Mouse (Mus musculus) myocyte (in vitro differentiated cells): ENCODE results near the gene Rbpjl. TPM values are rescaled to one million over a fixed set of nuclear protein-coding genes. Genes with fewer than 3 reads are reported as not detected.

Source experiments
- H3K27me3 ChIP-seq: one replicate; pipeline ENCODE4 v1.6.1; 2011; ENCODE audit not compliant: control insufficient read depth, insufficient read depth, insufficient read length
- H3K36me3 ChIP-seq: one replicate; pipeline ENCODE4 v1.6.1; 2011; ENCODE audit not compliant: control insufficient read depth, insufficient read depth
- H3K4me2 ChIP-seq: one replicate; pipeline ENCODE4 v1.6.1; 2011; ENCODE audit warnings: low read depth, control low read depth
- H3K4me3 ChIP-seq: one replicate; pipeline ENCODE4 v1.5.1; 2011; ENCODE audit warnings: mild to moderate bottlenecking, control low read depth, moderate library complexity
- H3K79me2 ChIP-seq: one replicate; pipeline ENCODE4 v1.6.1; 2011; ENCODE audit not compliant: control insufficient read depth, insufficient read depth
- H3ac ChIP-seq: one replicate; pipeline ENCODE4 v1.6.1; 2011; ENCODE audit not compliant: control insufficient read depth, insufficient read length
- CEBPB ChIP-seq: IDR thresholded peaks from 2 replicates; pipeline ENCODE4 v1.6.1; 2011; ENCODE audit warnings: mild to moderate bottlenecking, moderate library complexity; ENCODE audit not compliant: poor library complexity, insufficient read depth, severe bottlenecking
- E2F4 ChIP-seq: IDR thresholded peaks from one replicate; pipeline ENCODE4 v1.6.1; 2011; ENCODE audit warnings: mild to moderate bottlenecking, control low read depth, moderate library complexity; ENCODE audit not compliant: insufficient read depth
- MAX ChIP-seq: IDR thresholded peaks from one replicate; pipeline ENCODE4 v1.6.1; 2011; ENCODE audit warnings: low read depth, mild to moderate bottlenecking, control low read depth
- MYOD1 ChIP-seq, 3 experiments: IDR thresholded peaks; one replicate each; pipeline ENCODE4 v1.6.1; 2011; ENCODE audit warnings: control low read depth in 2 of 3, low read depth in 2 of 3, mild to moderate bottlenecking in 2 of 3, moderate library complexity in 1 of 3; ENCODE audit not compliant: insufficient read length in 2 of 3, control insufficient read depth in 1 of 3
- MYOG ChIP-seq, 3 experiments: IDR thresholded peaks; one replicate each; pipeline ENCODE4 v1.6.1; 2011; ENCODE audit warnings: control low read depth in 2 of 3, low read depth in 2 of 3, mild to moderate bottlenecking in 2 of 3; ENCODE audit not compliant: insufficient read length in 2 of 3, control insufficient read depth in 1 of 3, insufficient read depth in 1 of 3
- POLR2A ChIP-seq: IDR thresholded peaks from one replicate; pipeline ENCODE4 v1.6.1; 2011; ENCODE audit warnings: low read depth, mild to moderate bottlenecking, control low read depth, moderate library complexity; ENCODE audit not compliant: insufficient read length
- POLR2AphosphoS2 ChIP-seq: IDR thresholded peaks from one replicate; pipeline ENCODE4 v1.6.1; 2011; ENCODE audit warnings: low read depth, control low read depth; ENCODE audit not compliant: insufficient read length
- REST ChIP-seq: IDR thresholded peaks from one replicate; pipeline ENCODE4 v1.6.1; 2011; ENCODE audit warnings: mild to moderate bottlenecking, control low read depth, moderate library complexity; ENCODE audit not compliant: insufficient read depth, insufficient read length
- SRF ChIP-seq: IDR thresholded peaks from one replicate; pipeline ENCODE4 v1.6.1; 2011; ENCODE audit warnings: low read depth; ENCODE audit not compliant: control insufficient read depth, insufficient read length
- TCF12 ChIP-seq: IDR thresholded peaks from one replicate; pipeline ENCODE4 v1.6.1; 2011; ENCODE audit warnings: mild to moderate bottlenecking, control low read depth; ENCODE audit not compliant: poor library complexity, insufficient read depth, severe bottlenecking
- TCF3 ChIP-seq: IDR thresholded peaks from one replicate; pipeline ENCODE4 v1.6.1; 2011; ENCODE audit warnings: low read depth, control low read depth; ENCODE audit not compliant: insufficient read length
- USF1 ChIP-seq: IDR thresholded peaks from one replicate; pipeline ENCODE4 v1.6.1; 2011; ENCODE audit warnings: low read depth, mild to moderate bottlenecking, control low read depth, moderate library complexity
- polyA plus RNA-seq: library from polyadenylated mRNA; unstranded; fragments of >200 nt; fragmentation: generic; extraction: Trizol; gene quantifications from one replicate; pipeline ENCODE4 v1.2.1, GENCODE M21; 2012; ENCODE audit warnings: missing spikeins

The Rbpjl gene
- polyA plus RNA-seq, 1 experiment = 0.06 TPM

DNA sequence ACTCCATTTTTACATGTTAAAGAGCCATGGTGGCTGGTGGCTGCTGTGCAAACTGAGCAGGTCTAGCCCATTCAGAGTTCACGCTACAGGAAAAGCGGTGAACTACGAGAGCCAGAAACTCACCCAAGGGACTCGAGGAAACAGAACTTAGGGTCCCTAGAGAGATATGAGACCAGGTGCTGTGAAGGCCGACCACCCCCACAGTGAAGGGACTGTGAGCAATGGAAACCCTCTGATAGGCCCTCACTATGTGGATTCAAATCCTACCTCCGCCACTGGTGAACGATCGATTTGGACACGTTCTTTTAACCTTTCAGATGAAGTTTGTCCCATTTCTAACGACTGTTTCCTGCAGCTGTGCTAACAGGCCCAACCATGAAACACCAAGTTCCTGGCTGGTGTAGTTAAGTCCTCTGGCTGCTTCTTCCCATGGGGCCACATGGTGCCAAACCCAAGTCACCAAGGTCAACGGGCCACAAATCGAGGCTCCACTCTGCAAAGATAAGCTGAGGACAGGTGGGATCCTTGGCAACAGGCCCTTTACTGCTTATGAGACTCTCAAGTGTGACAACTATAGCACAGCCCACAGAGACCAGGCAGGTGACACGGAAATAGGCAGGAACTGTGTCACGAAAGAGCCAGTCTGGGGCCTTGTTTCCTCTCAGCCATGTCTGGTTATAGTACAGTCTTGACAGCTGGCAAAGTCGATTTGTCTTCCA lies 19.9 kb downstream of the Rbpjl start:
- Histone ChIP-seq H3K79me2 (no peaks in the 10 kb centered on the region), H3K27me3 (no peaks in the 10 kb centered on the region), H3K36me3 (peaks cover 32% of the 10 kb centered on the region), H3K4me2 (no peak overlapping the region), H3K4me3 (no peak overlapping the region), H3ac (no peak overlapping the region)
- TF ChIP-seq TCF12 (no peak), POLR2AphosphoS2 (peak; percentile 44), MYOD1 (IDR thresholded peaks at IDR 0.05; ENCODE audit: control insufficient read depth in 1 of 3, insufficient read length in 2 of 3, low read depth in 2 of 3) (peak in 2 of 3 experiments; percentile 3 to 51), MYOG (IDR thresholded peaks at IDR 0.05; ENCODE audit: control insufficient read depth in 1 of 3, insufficient read depth in 1 of 3, insufficient read length in 2 of 3, low read depth in 2 of 3) (peak in 1 of 3 experiments; percentile 30)

DNA sequence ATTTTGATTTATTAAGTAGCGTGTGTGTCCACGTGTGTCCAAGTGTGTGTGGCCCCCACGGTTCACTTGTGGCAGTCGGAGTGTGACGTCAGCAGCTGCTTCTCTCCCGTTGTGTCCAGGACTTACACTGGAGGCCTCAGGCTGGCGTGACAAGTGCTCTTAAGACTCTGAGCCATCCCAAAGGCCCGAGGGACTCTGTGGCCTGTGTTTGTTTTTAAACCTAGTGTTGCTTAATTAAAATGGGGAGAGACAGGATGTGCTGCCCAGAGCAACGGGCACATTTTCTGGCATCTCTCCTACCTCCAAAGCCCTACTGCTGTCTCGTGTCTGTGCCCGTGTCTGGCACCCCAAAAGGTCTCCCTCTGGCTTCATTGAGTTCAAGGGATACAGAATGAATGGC lies 20.5 kb downstream of the Rbpjl start:
- no peak for TF ChIP-seq MYOG (IDR thresholded peaks at IDR 0.05; ENCODE audit: control insufficient read depth in 1 of 3, insufficient read depth in 1 of 3, insufficient read length in 2 of 3, low read depth in 2 of 3)
- TF ChIP-seq POLR2AphosphoS2 = peak; percentile 13
- Histone ChIP-seq H3K79me2 (no peaks in the 10 kb centered on the region), H3K36me3 (peaks cover 38% of the 10 kb centered on the region), H3K4me2 (no peak overlapping the region), H3K27me3 (no peaks in the 10 kb centered on the region), H3K4me3 (no peak overlapping the region), H3ac (no peak overlapping the region)

- Histone ChIP-seq H3K36me3 (peaks cover 48% of the 10 kb centered on the region), H3K27me3 (no peaks in the 10 kb centered on the region), H3ac (no peak overlapping the region), H3K4me3 (no peak overlapping the region), H3K4me2 (no peak overlapping the region), H3K79me2 (no peaks in the 10 kb centered on the region)
- TF ChIP-seq TCF3 = no peak
- TF ChIP-seq CEBPB = no peak
- TF ChIP-seq MYOD1 (IDR thresholded peaks at IDR 0.05; ENCODE audit: control insufficient read depth in 1 of 3, insufficient read length in 2 of 3, low read depth in 2 of 3) = no peak
- no peak for TF ChIP-seq E2F4
- no peak for TF ChIP-seq MYOG (IDR thresholded peaks at IDR 0.05; ENCODE audit: control insufficient read depth in 1 of 3, insufficient read depth in 1 of 3, insufficient read length in 2 of 3, low read depth in 2 of 3)
- TF ChIP-seq TCF12 = no peak
- no peak for TF ChIP-seq USF1
- no peak for TF ChIP-seq MAX
- no peak for TF ChIP-seq REST
- TF ChIP-seq POLR2AphosphoS2 = no peak
Observed at GRCm38 (mm10) chr2:164424406-164424805, 21.5 kb downstream of the Rbpjl start.

DNA sequence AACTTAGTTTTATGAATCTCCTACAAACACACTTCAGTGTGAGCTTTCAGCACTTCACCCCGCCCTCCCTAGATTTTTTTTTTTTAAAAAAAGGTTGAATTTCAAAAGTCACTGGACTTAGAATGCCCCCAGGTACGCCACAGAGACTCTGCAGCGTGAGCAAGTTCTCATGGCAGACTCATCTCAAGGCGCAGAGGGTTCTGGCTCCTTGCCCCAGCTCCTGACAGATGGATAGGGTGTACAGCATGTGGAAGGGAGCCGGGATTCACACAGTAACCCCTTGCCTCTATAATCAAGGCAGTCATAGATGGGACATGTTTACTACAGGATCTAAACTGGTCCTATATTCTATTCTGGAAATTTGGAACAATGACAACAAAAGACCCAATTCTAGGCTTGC lies 22.5 kb downstream of the Rbpjl start:
- no peak for TF ChIP-seq POLR2A
- no peak for TF ChIP-seq REST
- no peak for TF ChIP-seq MYOG (IDR thresholded peaks at IDR 0.05; ENCODE audit: control insufficient read depth in 1 of 3, insufficient read depth in 1 of 3, insufficient read length in 2 of 3, low read depth in 2 of 3)
- TF ChIP-seq MYOD1 (IDR thresholded peaks at IDR 0.05; ENCODE audit: control insufficient read depth in 1 of 3, insufficient read length in 2 of 3, low read depth in 2 of 3) = no peak
- no peak for TF ChIP-seq POLR2AphosphoS2
- no peak for TF ChIP-seq USF1
- no peak for TF ChIP-seq SRF
- no peak for TF ChIP-seq E2F4
- no peak for TF ChIP-seq CEBPB
- peaks cover 52% of the 10 kb centered on the region for H3K36me3 ChIP-seq
- H3ac ChIP-seq = no peak overlapping the region
- no peak overlapping the region for H3K4me3 ChIP-seq
- H3K27me3 ChIP-seq = no peaks in the 10 kb centered on the region
- H3K79me2 ChIP-seq = peaks cover 2% of the 10 kb centered on the region
- H3K4me2 ChIP-seq = no peak overlapping the region

DNA sequence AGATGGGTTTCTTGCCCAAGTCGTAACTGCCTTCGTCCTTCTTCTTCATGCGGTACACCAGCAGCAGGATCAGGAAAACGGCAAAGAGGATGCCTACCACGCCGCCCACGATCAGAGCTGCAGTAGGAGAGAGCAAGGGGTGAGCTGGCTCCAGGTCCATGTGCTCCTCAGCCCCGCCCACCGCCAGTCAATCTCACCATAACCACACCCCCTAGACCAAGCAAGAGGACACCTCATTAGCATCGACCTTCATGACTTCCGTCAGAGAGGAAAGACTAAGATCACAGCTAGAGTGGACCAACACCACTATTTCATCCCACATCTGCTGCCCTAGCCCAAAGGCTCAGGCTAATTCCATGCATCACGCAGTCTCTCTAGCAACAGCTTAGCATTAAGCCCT lies 23.2 kb downstream of the Rbpjl start:
- no peak overlapping the region for H3K4me3 ChIP-seq
- no peaks in the 10 kb centered on the region for H3K27me3 ChIP-seq
- no peak overlapping the region for H3ac ChIP-seq
- H3K36me3 ChIP-seq = peaks cover 52% of the 10 kb centered on the region
- TF ChIP-seq E2F4 (no peak), TCF3 (no peak), TCF12 (no peak), REST (no peak)
- H3K4me2 ChIP-seq = no peak overlapping the region
- peaks cover 9% of the 10 kb centered on the region for H3K79me2 ChIP-seq
